Mouse (Mus musculus): ENCODE measurements around the gene Metrn.
A peak's percentile ranks its signal among the peaks of the same experiment; 100 is the strongest.

Gene Metrn

GRCm38 (mm10) chr17:25796951-25797369 is at the start of gene Metrn:
Metrn (minus strand) TSS chr17:25797136.
- peak; percentile 75 to 83 for DNase-seq (ENCODE audit: low spot score in 2 of 2)

- DNase-seq (ENCODE audit: low spot score in 2 of 2): peak; percentile 86 to 93
These were observed 47.5 kb upstream of the Metrn start, which contains the start of gene Rhot2 for GRCm38 (mm10) chr17:25844396-25844901. Rhot2 (minus strand) TSS chr17:25844851.

DNA sequence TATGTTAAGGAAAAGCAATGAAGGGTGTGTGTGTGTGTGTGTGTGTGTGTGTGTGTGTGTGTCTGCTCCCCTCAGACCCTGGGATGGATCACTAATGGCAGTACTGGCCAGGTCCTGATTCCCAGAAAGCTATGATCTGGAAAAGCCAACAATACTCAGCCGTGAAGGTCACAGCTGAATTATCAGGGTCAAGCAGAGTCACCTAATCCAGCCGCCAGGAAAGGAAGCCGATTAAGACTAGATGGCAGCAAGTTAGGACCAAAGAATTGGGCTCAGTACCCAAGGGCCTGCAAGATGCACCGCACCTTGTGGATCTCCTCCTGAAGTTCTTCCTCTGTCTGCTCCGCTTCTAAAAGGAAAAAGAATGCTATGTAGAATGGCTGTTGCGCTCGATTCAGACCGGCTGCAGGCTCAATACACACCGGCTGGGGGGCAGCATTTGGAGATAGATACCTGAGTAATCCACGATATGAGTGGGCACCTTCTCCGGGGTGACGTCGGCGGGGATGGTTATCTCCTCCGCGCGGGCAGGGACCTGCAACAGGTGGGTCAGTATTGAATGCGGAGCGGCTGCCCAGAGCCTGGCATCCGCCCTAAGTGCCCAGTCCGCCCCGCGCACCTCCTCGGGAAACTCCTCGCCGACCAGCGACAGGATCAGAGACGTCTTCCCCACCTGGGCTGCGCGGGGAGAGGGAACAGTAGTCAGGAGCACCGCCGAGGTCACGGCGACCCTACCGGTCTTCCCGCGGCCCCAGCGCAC is 46.9 kb upstream of the Metrn start:
- no peak for DNase-seq (ENCODE audit: low spot score in 2 of 2)

- DNase-seq (ENCODE audit: low spot score in 2 of 2): no peak
These were observed 46.2 kb upstream of the Metrn start for GRCm38 (mm10) chr17:25843122-25843521.

DNA sequence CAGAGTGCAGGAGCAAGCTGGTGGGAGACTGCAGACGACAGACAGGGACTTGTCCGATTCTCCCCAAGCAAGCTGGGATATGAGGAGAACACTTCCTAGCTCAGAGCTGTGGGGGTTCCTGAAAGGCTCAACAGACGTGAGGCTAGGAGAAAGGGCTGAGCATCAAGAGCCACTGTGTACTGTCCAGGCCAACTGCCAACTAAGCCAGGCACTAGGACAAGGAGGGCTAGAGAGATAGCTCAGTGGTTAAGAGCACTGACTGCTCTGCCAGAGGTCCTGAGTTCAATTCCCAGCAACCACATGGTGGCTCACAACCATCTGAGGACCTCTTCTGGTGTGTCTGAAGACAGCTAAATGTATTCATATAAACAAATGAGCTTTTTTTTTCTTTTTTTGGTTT is 45.6 kb upstream of the Metrn start:
- DNase-seq (ENCODE audit: low spot score in 2 of 2): no peak

GRCm38 (mm10) chr17:25841117-25841880 is 44.4 kb upstream of the Metrn start, which contains the start of gene Gm20683:
Gm20683 (minus strand) TSS chr17:25841763.
- DNase-seq (ENCODE audit: low spot score in 2 of 2): no peak

DNA sequence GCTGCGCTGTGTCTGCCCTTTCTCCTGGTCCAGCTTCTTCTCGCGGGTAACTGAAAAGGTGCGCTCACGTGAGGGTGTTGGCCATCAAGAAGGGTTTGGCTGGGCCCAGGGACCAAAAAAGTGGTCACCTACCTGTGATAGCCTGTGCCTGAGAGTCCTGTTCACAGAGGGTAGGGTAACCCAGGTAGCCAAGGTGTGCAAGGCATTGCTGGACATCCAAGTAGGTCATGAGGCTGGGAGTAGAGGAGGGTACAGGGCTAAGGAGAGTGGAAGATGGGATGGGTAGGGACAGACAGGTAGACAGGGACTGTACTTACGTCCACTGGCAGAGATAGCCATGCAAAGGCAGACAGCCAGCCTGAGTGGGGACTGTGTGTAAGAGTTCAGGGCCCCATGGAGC is 43.6 kb upstream of the Metrn start:
- no peak for DNase-seq (ENCODE audit: low spot score in 2 of 2)

GRCm38 (mm10) chr17:25839455-25840235 is 42.7 kb upstream of the Metrn start:
- no peak for DNase-seq (ENCODE audit: low spot score in 2 of 2)

GRCm38 (mm10) chr17:25838904-25839303 is 42.0 kb upstream of the Metrn start:
- DNase-seq (ENCODE audit: low spot score in 2 of 2): no peak

GRCm38 (mm10) chr17:25837533-25837932 is 40.6 kb upstream of the Metrn start:
- no peak for DNase-seq (ENCODE audit: low spot score in 2 of 2)

- no peak for DNase-seq (ENCODE audit: low spot score in 2 of 2)
These were observed 40.1 kb upstream of the Metrn start, which contains the start of gene Rhbdl1 for GRCm38 (mm10) chr17:25837076-25837410. Rhbdl1 (minus strand) TSS chr17:25837295.

GRCm38 (mm10) chr17:25836397-25837075 is 39.6 kb upstream of the Metrn start:
- DNase-seq (ENCODE audit: low spot score in 2 of 2): no peak

- no peak for DNase-seq (ENCODE audit: low spot score in 2 of 2)
These were observed 38.9 kb upstream of the Metrn start for GRCm38 (mm10) chr17:25835816-25836215.

GRCm38 (mm10) chr17:25835301-25835700 is 38.4 kb upstream of the Metrn start:
- DNase-seq (ENCODE audit: low spot score in 2 of 2): no peak

DNA sequence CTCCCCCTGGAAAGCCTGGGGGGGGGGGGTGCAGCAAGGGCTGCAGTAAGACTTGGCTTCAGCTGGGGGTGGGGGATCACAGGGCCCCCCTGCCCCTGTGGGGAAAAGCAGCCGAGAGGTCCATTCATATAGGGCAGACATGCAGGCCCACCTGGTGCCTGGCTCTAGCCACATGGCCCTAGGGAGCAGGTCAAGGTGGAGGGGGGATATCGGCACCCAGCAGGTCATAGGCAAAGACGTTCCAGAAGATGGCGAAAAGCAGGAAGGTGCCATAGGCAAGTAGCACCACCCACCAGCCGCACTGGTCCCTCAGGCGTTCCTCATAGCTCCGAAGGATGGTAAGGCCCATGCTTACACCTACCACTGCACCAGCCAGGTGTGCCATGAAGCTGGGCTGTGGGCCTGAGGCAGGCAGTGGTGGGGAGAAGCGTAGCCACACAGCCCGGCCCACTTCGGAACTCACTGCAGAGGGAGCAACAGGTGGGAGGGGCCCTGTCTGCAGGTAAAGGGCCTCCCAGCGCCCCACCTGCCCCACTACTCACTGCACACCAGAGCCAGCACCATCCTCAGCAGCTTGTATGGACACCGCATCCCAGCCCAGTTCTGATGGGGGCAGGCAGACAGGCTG is 37.8 kb upstream of the Metrn start:
- DNase-seq (ENCODE audit: low spot score in 2 of 2): no peak

GRCm38 (mm10) chr17:25833961-25834594 is 37.1 kb upstream of the Metrn start:
- DNase-seq (ENCODE audit: low spot score in 2 of 2): no peak

DNA sequence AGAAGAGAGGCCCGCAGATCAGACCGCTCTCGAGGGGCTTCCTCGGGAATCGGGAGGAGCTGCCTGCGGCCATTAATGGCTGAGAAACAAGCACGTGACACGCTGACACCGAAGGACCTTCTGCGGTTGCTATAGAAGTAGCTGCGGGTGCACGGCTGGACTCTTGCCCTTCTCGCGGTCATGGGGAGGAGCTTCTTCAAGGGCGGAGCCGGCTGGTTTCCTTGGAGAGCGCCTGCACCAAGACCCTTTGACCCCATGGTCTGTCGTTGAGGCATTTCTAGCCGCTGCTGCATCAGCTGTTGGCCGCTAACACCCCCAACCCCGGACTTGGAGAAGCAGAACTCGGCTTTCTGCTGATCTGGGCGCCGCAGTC is 36.3 kb upstream of the Metrn start, which contains the start of gene Stub1:
Stub1 (minus strand) TSS at position 114 of the 373 bp plus-strand sequence.
- DNase-seq (ENCODE audit: low spot score in 2 of 2): peak; percentile 57 to 60

DNA sequence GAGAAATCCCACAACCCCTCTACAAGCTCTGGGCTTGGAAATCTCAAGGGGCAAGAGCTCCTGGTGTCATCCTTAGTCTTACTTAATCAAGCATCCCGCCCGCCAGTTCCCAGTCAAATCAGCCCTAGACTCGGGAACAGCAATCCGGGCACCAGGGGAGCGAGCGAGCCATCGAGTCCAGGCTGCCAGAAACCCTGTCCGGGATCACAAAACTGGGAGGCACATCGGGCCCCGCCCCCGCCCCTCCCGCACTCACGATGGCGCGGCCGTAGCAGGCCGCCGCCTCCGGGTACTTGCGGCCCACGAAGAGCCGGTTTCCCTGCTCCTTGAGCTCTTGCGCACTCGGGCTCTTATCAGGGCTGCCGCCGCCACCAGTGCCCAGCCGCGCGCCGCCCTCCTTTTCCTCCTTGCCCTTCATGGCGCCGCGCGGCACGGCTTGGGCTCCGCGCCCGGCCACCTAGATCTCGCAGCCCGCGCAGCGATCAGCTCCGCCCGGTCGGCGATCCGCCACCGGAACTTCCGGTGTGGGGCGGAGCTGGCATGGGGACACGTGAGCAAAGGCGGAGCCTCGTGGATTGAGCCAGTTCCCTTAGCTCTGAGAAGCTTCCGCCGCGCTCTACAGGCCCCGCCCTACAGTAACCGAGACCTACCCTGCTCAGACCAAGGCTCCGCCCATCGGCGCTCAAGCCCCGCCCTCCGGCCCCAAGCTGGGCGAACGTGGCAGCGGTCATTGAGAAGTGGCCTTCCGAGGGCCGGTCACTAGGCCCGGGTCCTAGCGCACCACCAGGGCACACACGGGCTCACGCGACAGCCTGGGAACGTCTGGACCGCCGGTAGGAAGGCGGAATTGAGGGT is 35.7 kb upstream of the Metrn start:
- DNase-seq (ENCODE audit: low spot score in 2 of 2): peak; percentile 98

Measured in spleen, postnatal 14 days (tissue).